Mouse (Mus musculus): ENCODE measurements around the gene Gatb.
"Not testable (repeated sequence)": the region's sequence is repeated elsewhere in the genome, so short reads cannot be mapped to it uniquely, and the experiment has no call there.

The Gatb gene

GRCm38 (mm10) chr3:85573864-85574830 lies at the start of gene Gatb:
Gene Gatb, plus strand, starts transcription at chr3:85574119.
- DNase-seq (ENCODE audit: low spot score) = peak; percentile 100

- DNase-seq (ENCODE audit: low spot score) = peak; percentile 35
Measured at GRCm38 (mm10) chr3:85530601-85531161, 43.2 kb upstream of the Gatb start.

- DNase-seq (ENCODE audit: low spot score) = no peak
Measured at GRCm38 (mm10) chr3:85532376-85532775, 41.5 kb upstream of the Gatb start.

DNA sequence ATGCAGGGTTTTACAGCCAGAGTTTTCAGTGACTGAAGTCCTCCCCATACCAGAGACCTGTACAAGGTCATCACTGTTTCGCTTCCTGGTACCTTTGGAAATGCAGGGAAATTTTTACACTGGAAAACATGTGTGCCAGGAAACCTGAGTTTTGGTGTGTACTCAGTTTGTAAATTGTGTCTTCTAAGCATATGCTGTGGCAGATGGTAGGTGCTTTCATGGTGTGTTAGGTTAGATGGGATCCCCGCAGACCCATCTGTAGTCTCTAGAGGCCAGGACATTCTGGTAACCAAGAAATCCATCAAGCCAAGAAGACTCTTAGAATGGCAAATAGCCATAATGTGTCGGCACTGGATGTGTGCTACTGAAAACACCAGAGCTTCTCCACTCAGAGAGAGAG lies 38.9 kb upstream of the Gatb start:
- DNase-seq (ENCODE audit: low spot score) = peak; percentile 12

GRCm38 (mm10) chr3:85535621-85536520 lies 38.0 kb upstream of the Gatb start:
- DNase-seq (ENCODE audit: low spot score) = peak; percentile 71

DNA sequence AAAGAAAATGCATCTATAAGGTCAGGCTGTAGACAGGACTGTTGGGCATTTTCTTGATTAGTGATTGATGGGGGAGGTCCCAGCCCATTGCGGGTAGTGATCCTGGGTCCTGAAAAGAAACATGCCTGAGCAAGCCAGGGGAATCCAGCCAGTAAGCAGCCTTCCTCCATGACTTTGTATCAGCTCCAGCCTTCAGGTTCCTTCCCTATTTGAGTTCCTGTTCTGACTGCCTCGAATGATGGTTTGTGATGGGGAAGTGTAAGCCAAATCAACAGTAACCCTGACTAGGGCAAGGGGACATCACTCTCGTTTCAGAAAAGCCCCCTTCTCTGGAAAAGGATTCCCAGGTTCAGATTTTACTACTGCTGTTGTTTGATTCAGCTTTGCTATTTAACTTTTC lies 31.2 kb upstream of the Gatb start:
- DNase-seq (ENCODE audit: low spot score) = no peak

DNA sequence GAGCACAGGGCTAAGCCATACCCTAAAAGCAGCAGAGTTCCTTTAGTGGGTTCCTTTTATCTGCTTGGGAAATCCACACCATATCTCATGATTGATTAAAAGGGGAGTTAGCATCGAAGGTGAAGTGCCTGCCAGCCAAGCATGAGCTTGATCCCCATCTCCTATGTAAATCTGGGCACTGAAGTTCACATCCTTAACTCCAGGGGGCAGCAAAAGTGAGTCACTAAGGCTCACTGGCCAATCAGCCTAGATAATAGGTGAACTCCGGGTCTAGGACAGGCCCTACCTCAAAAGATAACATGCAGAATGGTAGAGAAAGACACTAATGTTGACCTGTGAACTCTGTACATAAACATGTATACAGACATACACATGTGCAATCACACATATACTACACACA lies 30.3 kb upstream of the Gatb start:
- DNase-seq (ENCODE audit: low spot score) = no peak

- no peak for DNase-seq (ENCODE audit: low spot score)
Measured at GRCm38 (mm10) chr3:85550312-85550711, 23.6 kb upstream of the Gatb start.

GRCm38 (mm10) chr3:85551352-85551751 lies 22.6 kb upstream of the Gatb start:
- peak; percentile 77 for DNase-seq (ENCODE audit: low spot score)

DNA sequence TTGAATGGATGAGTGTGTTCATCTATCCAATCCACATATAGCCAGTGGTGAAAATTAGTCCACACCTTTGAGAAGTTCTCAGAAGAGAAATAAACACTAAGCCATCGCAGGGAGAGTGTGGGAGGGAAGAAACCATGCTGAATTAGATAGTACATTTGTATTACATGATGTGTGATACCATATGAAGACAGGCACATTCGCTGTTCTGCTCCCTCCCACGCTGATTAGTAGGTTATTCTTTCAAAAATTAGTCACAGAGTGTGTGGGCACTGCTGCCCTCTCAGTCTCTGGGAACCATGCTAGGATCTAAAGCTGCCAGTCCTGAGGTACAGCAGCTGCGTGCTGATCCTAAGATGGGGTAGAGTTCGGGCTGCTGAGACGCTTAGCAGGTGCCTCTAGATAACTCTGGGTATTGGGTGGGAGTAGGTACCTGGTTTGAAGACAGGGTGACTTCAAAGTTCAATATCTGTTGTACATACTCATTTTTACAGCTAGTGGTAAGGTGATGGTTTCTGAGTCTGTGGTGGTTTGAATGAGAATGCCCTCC lies 20.1 kb upstream of the Gatb start:
- no peak for DNase-seq (ENCODE audit: low spot score)

GRCm38 (mm10) chr3:85564603-85565002 lies 9.3 kb upstream of the Gatb start:
- peak; percentile 50 for DNase-seq (ENCODE audit: low spot score)

GRCm38 (mm10) chr3:85571276-85571675 lies 2.6 kb upstream of the Gatb start:
- DNase-seq (ENCODE audit: low spot score) = peak; percentile 85

GRCm38 (mm10) chr3:85572502-85572901 lies 1.4 kb upstream of the Gatb start:
- DNase-seq (ENCODE audit: low spot score) = not testable (repeated sequence)

GRCm38 (mm10) chr3:85573216-85573863 lies 579 bp upstream of the Gatb start:
- no peak for DNase-seq (ENCODE audit: low spot score)

- DNase-seq (ENCODE audit: low spot score) = no peak
Measured at GRCm38 (mm10) chr3:85582726-85583125, 8.8 kb downstream of the Gatb start.

GRCm38 (mm10) chr3:85583194-85583593 lies 9.3 kb downstream of the Gatb start:
- DNase-seq (ENCODE audit: low spot score) = no peak

DNA sequence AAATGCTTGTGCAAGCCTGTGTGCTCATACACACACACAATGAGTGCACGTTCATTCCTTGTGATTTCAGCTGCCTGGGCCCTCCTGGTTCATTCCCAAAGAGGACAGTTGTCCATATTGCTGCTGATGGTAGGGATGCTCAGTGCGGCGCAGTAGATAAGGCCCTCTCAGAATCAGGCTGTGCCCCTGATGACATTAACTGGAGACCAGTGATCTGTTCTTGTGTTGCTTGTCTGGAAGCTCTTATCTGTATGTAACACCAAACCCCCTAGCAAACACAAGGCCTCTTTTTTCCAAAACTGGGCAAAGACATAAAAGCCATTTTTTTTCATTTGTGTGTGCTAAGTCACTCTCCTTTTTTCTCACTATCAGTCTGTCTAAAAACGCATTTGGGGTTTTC lies 11.0 kb downstream of the Gatb start:
- no peak for DNase-seq (ENCODE audit: low spot score)

DNA sequence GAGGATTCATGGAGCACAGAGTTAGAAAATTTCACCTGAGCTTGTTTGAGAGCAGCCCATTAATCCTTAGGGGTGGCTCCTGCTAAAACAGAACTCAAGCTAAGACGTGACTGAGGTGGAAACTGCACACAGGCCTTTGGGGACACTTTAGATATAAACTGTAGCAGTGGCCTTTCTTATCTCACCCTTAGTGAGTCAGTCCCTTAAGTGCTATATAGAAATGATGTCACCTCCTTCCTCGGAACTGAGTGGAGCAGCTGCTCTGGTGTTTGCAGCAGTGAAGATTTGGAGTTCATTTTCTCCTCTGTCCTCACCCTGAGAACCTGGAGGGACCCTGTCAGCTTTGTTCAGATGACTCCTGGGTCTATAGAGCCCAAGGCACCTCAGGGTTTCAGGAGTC lies 14.8 kb downstream of the Gatb start:
- peak; percentile 56 for DNase-seq (ENCODE audit: low spot score)

- no peak for DNase-seq (ENCODE audit: low spot score)
Measured at GRCm38 (mm10) chr3:85590090-85590754, 16.3 kb downstream of the Gatb start.

DNA sequence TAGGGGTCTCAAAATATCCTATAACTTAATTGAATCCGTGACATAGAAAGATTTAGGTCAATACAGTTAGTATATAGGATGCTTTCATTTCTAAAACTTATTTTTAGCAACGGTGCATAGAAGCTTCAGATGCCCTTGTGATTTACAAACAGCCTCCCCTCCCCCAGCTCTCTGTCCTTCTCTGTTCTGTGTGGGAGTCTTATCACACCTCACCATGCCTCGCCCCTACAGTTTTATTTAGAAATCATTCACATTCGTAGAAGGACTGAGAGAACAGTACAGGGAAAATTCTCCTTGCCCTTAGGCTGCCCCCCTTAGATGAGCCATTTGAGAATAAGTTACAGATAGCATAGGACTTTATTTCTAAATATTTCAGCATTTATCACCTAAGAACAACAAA lies 18.1 kb downstream of the Gatb start:
- no peak for DNase-seq (ENCODE audit: low spot score)

- DNase-seq (ENCODE audit: low spot score) = no peak
Measured at GRCm38 (mm10) chr3:85592640-85593252, 18.8 kb downstream of the Gatb start.
